Mouse (Mus musculus) olfactory bulb, adult 2 months (tissue): ENCODE results near the gene F2r. TPM values are rescaled to one million over a fixed set of nuclear protein-coding genes. Genes with fewer than 3 reads are reported as not detected.

Experiments used
- H3K27ac ChIP-seq: fragments of 200-500 bp; 2 replicates; pipeline ENCODE4 v1.5.1; 2012; ENCODE audit warnings: low read depth, low read length; ENCODE audit not compliant: insufficient read depth
- H3K4me1 ChIP-seq: fragments of 200-500 bp; 2 replicates; pipeline ENCODE4 v1.6.1; 2012; ENCODE audit warnings: low read length; ENCODE audit not compliant: control insufficient read depth, insufficient read depth
- H3K4me3 ChIP-seq: fragments of 200-500 bp; 2 replicates; pipeline ENCODE4 v1.5.1; 2012; ENCODE audit warnings: mild to moderate bottlenecking, low read depth, low read length, moderate library complexity; ENCODE audit not compliant: insufficient read depth
- CTCF ChIP-seq: fragments of 200-500 bp; IDR thresholded peaks from 2 replicates; pipeline ENCODE4 v1.5.1; 2012; ENCODE audit warnings: low read depth, mild to moderate bottlenecking, low read length, moderate library complexity; ENCODE audit not compliant: insufficient read depth
- POLR2A ChIP-seq: fragments of 200-500 bp; IDR thresholded peaks from 2 replicates; pipeline ENCODE4 v1.6.1; 2012; ENCODE audit warnings: mild to moderate bottlenecking, low read depth, low read length, moderate library complexity; ENCODE audit not compliant: insufficient read depth
- WGBS: fragments of 180-500 bp; shearing (Covaris S2); methylation state at CpG from one replicate; pipeline ENCODE4 v1.1.7; 2018; 5-methylcytosine and 5-hydroxymethylcytosine counted together
- polyA plus RNA-seq: library from polyadenylated mRNA; stranded (reverse); fragments of >200 nt; gene quantifications from 2 replicates; pipeline ENCODE4 v1.2.4, GENCODE M21; 2012; ENCODE audit warnings: low replicate concordance; ENCODE audit not compliant: missing spikeins, insufficient read depth, insufficient read length

The F2r gene
- polyA plus RNA-seq, 1 experiment = not detected

GRCm38 (mm10) chr13:95563693-95564092, 54.6 kb downstream of the F2r start:
- Histone ChIP-seq H3K27ac (no peak overlapping the region), H3K4me3 (no peak overlapping the region), H3K4me1 (no peaks in the 10 kb centered on the region)
- 0% methylated on average over 3 of the region's 3 CpGs for WGBS
- no peak for TF ChIP-seq CTCF
- no peak for TF ChIP-seq POLR2A

GRCm38 (mm10) chr13:95563066-95563610, 55.1 kb downstream of the F2r start:
- Histone ChIP-seq H3K27ac (no peak overlapping the region), H3K4me1 (no peaks in the 10 kb centered on the region), H3K4me3 (no peak overlapping the region)
- no peak for TF ChIP-seq POLR2A
- no peak for TF ChIP-seq CTCF
- WGBS = 62% methylated on average over 10 of the region's 10 CpGs

GRCm38 (mm10) chr13:95557326-95557725, 61.0 kb downstream of the F2r start:
- Histone ChIP-seq H3K4me3 (no peak overlapping the region), H3K27ac (no peak overlapping the region), H3K4me1 (no peaks in the 10 kb centered on the region)
- TF ChIP-seq POLR2A (no peak), CTCF (no peak)
- WGBS = 95% methylated on average over 7 of the region's 7 CpGs

GRCm38 (mm10) chr13:95553885-95554492, 64.3 kb downstream of the F2r start:
- TF ChIP-seq CTCF = no peak
- no peak for TF ChIP-seq POLR2A
- Histone ChIP-seq H3K4me1 (peaks cover 4% of the 10 kb centered on the region), H3K4me3 (no peak overlapping the region), H3K27ac (no peak overlapping the region)
- WGBS = 93% methylated on average over 11 of the region's 11 CpGs

Other genes starting within 250 kb of the F2r start
- gene Aggf1, start 243.1 kb downstream of the F2r start, polyA plus RNA-seq = not detected in 2 replicates
- not detected in 2 replicates for gene Crhbp, start 173.6 kb downstream of the F2r start, polyA plus RNA-seq
- gene S100z, start 139.8 kb downstream of the F2r start, polyA plus RNA-seq = not detected in 2 replicates
- gene F2rl1, start 93.3 kb downstream of the F2r start, polyA plus RNA-seq = not detected in 2 replicates
- not detected in 2 replicates for gene F2rl2, start 78.4 kb upstream of the F2r start, polyA plus RNA-seq